Mouse (Mus musculus) spleen, postnatal 10 days (tissue): ENCODE data around the gene B3gnt9.

Source experiments
- DNase-seq, 2 experiments: peaks; one replicate each; pipeline ENCODE4 v3.0.0; 2021 to 2022; ENCODE audit warnings: low spot score in 2 of 2

Gene B3gnt9

DNA sequence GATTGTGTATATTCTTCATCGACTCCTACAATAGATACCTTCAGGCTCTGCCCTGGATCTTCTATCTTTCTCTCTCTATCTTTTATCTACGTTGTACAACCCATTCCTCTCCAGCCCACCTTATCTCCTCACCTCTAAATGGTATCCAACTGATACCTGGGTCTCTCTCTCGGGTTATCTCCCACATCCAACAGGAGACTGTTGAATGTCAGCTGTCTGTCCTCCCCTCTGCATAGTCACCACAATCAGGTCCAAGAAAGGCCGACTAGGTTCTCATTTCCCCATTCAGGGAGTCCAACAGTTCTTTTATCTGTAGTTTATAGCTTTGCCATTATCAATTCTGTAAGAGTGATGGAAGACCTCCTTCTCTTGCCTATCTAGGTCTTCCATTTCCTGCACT lies 27.3 kb upstream of the B3gnt9 start:
- DNase-seq: no peak

DNA sequence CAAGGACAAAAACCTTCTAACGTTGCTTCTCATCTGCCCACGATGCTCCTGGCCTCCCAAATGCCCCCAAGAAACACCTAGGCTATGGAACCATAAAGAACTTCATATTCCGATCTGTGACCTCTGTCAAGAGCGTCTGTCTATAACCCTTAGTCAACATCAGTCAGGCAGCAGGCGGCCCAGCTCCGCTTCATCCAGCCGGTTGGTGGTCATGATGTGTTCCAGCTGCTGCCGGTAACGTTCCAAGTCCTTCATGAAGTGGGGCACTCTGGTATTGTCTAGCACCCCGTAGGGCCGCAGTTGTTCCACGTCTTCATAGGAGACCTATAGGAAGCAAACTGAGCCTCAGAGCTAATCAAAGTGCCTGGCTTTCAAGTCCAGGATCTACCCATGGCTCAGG lies 26.9 kb upstream of the B3gnt9 start:
- DNase-seq: no peak

DNA sequence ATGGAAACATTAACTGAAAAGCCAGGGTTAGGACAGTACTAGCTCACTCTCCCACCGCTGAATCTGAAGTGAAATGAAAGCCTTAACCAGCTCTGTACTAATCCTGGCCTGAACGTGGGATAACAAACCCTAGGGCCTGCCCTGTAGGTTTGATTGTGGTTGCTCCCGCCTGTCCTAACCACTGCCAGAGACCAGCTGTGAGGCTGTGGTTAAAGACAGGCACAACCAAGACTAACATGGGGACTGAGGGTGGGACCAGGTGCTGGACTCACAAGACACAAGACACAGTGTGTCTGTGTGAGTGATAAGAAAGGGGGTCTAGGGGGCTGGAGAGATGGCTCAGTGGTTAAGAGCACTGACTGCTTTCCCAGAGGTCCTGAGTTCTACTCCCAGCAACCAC lies 25.6 kb upstream of the B3gnt9 start:
- no peak for DNase-seq

DNA sequence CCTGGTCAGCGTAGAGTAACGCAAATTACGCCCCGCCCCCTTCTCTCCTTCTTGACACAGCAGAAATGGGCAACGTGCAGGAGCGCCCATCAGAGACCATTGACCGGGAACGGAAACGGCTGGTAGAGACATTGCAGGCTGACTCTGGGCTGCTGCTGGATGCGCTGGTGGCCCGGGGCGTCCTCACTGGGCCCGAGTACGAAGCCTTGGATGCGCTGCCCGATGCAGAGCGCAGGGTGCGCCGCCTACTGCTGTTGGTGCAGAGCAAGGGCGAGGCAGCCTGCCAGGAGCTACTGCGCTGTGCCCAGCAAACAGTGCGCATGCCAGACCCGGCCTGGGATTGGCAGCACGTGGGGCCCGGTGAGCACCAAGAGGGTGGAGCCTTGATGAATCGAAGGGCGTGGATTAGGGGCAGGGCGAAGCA lies 24.0 kb upstream of the B3gnt9 start:
- peak in 1 of 2 experiments; percentile 67 for DNase-seq

DNA sequence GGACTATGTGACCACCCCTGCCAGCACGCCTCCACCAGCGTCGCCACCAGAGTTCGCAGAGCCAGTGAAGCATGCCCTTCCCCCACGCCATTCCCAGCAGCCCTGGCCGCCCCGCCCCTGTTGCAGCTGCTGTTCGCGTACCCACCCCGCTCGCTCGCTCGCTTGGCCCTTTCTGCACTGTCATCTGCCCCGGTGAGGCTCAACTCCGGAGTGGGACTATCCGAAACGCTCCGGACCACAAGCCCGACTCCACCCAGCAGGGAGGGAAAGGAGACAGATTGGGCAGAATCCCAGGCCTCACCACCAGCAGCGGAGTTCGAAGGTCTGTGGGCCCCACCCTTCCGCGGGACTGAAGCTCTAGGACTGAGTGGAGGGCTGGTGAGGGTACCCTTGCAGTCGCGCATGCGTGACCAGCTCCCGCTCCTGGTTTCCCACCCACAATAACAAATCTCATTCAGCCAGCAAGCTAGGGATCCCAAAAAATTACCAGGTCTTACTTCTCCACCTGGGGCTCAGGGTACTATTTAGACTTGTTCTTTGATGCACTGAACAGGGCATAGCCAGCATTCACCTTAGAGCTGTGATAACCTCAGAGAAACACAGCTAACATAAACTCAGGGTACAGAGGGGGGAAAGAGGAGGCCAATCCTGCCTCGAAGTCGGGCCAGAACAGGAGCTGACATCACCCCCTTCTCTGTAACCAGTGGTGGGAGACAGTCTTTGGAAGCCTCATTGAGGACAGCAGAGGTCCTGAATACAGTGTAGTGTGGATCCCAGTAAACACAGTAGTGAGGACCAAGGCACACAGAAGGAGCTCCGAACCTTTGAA lies 21.6 kb upstream of the B3gnt9 start:
- peak in 1 of 2 experiments; percentile 50 for DNase-seq

DNA sequence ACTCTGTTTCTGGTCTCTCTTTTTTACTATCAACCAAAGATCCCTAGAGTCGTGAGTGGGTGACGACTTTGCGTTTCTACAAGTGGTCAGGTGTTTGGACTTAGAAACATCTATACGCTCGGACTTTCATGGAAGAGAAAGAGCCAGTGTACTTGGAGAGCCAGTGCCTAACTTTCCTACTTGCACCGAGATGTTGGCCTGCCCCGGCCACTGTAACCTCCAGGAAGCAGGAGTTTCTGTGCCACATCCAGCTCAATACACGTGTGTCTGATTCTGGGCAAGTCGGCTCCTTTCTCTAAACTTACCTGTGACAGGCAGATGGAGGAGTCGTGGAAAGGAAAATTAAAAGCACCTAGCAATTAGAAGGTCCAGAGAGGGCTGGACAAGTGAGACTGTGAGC lies 20.9 kb upstream of the B3gnt9 start, which contains the start of gene Nol3:
Gene Nol3, plus strand, starts transcription at position 301 of the 400 bp plus-strand sequence.
- no peak for DNase-seq

DNA sequence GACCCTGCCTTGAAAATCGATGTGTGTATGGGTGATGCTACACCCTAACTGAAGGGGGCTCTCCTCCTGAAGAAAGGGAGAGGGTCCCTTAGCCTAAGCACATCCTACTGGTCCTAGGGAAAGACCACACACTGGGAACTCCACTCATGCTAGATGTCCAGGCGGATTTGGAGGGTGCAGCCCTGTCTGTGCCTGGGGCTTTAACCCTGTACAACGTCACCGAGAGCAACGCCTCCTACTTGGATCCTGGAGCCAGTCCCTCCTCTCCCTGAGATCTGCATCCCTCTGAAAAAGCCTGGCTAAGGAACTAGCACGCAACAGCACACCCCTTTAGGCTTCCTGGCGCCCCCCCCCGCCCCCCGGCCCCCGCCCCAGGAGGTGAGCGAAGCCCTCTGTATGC lies 20.4 kb upstream of the B3gnt9 start:
- DNase-seq: no peak

DNA sequence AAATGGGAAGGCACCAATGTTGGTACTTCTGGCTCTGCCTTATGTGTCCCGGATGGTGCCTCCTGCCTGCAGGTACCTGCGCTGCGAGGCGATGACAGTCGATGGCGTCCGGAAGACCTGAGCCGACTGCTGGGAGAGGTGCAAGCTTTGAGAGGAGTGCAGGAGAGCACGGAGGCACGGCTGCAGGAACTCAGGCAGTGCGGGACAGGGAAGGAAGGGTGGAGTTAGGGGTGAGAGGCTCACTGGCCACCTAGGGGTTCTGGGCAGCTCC lies 15.9 kb upstream of the B3gnt9 start:
- no peak for DNase-seq

DNA sequence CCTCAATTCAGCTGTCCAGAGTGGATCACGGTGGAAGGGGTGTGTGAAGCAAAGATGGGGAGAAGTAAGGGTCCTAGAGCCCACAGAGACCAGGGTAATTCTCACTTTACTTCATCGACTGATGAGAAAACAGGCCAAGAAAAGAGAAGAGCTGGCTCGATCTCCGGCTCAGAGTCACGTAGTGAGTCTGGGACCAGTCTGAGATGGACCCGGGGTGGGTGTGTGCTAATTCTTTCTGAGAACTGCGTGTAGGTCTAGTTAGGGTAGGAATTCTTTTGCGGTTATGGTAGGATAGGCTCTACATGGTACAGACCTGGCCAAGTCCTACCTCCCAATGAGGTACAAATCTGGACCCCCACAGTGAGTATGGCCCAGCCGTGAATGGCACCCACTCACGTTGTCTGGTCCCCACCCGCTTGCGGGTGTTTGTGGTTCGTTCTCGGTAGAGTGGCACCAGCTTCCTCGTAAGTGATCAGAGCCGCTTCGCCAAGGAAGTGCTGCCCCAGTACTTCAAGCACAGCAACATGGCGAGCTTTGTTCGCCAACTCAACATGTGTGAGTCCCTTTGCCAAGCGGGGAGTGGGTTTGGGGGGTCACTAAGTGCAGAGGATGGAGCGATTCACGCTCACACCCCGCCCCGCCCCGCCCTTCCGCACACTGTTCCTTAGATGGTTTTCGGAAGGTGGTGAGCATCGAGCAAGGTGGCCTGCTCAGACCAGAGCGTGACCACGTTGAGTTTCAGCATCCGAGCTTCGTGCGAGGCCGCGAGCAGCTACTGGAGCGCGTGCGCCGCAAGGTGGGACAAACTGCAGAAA lies 15.4 kb upstream of the B3gnt9 start:
- DNase-seq: no peak

DNA sequence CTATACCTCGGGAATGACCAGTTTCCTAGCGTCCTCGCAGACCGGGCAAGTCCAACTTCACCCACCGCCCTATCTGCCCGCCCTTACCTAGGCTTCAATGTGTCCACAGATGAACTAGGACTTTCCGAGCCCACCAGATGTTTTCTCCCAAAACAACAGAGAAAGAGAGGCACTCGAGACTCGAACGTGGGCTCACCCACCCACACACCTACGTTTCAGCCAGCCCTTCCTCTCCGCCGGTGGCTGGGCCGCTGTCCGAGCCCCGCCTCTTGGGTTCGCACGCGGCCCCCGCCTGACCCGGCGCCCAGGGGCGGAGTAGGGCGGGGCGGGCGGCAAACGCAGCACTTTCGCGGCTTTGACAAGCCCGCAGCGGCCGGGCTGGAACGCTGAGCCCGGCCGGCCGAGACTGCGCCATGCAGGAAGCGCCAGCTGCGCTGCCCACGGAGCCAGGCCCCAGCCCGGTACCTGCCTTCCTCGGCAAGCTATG lies 14.6 kb upstream of the B3gnt9 start, which contains the start of gene Hsf4:
Gene Hsf4, plus strand, starts transcription at position 341 of the 487 bp plus-strand sequence.
- DNase-seq: peak in 1 of 2 experiments; percentile 40

DNA sequence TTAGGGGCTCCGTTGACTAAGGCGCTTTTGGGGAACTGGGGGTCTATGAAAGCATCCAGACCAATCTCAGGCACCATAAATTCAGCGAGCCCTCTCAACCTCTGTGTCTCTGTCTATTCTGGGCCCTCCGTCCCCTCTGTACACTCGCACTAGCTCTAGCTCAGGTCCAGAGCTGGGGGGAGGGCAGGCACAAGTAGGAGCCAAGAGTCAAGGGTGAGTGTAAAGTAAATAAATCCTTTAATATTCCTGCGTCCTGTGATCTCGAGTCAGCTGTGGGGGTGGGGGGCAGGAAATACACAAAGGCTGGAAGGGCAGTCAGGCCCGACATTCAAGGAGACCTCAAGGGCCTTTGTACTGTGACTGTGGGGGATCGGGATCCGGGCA lies 14.1 kb upstream of the B3gnt9 start:
- DNase-seq: no peak

DNA sequence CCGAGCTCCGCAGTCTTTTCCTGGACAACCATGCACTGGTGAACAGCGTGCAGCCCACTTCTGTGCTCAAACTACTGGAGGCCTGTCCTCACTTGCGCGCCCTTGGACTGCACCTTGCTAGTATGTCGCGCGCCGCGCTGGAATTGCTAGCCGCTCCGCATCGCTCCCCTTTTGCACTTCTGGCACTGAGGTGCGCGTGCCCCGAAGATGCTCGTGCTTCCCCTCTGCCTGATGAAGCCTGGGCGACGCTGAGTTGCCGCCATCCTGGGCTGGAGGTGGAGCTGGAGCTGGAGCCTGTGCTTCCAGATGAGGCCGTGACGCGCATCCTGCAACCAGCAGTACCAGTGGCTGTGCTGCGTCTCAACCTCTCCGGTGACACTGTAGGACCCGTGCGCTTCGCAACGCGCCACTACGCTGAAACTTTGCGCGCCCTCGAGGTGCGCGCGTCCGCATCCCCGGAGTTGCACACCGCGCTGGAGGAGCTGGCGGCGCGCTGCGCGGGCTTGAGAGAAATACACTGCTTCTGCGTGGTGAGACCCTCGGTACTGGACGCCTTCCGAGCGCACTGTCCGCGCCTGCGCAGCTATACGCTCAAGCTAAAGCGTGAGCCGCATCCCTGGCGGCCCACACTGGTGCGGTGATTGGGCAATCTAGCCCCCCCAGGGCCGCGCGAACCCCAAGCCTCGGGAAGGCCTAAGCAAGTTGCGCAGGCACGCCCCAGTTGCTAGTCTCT lies 13.6 kb upstream of the B3gnt9 start:
- peak in 1 of 2 experiments; percentile 24 for DNase-seq

DNA sequence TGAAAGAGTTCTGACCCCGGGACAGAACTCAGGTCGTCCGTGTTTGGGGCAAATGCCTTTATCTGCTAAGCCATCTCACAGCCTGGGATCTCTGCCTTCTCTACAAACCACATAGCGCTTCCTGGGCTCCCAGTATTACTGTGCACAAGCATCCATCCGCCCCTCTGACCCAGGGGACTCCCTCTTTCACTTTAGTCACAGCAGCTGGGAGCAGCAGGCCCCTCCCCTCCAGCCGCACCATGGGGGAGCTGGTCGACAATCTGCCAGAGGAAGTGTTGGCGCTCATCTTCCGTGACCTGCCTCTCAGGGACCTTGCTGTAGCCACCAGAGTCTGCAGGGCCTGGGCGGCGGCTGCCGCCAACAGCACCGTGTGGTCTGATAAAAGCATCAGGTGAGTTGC lies 11.8 kb upstream of the B3gnt9 start:
- DNase-seq: peak in 1 of 2 experiments; percentile 56

DNA sequence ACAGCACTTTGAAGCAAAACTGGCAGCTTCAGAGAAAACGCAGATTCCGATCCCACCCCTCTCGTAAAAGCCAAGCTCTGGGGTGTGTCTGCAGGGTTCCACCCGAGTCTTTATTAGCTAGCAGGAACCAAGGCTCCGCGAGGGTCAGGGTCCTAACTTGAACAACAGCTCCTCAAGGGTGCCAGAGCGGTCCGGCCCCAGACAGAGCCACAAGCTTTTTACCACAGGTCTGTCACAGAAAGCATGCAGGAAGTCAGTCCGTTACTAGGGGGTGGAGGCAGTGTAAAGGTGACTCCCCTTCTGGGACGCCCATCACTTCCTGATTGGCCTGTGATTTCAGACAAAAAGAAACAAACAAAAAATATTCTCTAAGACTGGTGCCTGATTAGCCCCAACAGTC lies 10.2 kb upstream of the B3gnt9 start:
- DNase-seq: peak in 1 of 2 experiments; percentile 52

DNA sequence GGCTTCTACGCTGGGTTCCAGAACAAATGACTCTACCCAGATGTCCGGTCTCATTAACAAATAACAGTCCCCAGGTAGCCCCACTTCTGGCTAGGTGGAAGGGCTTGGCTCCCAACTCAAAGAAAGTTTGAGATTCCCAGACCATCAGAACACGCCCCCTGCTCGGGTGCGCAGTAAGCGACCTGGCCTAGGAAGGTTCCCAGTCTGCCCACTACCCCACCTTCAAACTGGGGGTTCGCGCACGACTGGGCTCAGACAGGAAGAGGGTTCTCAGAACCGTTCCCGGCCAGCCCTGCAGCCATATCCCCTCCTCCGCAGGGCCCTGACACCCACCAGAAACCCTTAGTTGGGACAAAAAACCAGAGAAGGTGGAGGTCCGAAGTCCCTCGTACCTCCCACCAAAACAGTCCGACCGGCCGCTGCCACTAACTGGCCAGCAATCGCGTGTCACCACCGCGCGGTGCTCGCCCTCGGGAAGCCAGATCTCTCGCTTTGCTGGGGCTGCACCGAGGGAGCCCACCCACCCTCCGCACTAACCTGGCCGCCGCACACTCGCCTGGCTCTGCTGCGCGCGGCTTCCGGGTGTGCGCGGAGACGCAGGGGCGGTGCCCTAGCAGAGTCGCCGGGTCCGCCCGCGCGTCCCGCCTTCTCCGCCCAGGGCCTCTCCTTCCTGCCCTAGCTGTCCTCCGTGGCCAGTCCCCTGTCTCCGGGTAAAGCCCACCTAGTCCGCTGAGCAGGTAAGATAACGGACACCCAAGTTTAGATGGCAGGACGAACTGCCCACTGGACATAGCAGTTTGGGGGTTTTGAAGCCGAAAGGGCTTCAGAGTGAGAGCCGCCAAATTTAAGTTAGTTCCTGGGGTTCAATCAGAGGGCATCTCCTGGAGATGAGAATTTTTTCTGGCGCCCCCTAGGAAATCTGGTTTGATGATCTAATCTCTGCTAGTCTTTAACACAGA lies 9.3 kb upstream of the B3gnt9 start, which contains the start of the genes Tradd and Fbxl8:
Gene Tradd, minus strand, starts transcription at position 586 of the 959 bp plus-strand sequence.
Gene Fbxl8, plus strand, starts transcription at position 625 of the 959 bp plus-strand sequence.
- peak; percentile 70 to 83 for DNase-seq

DNA sequence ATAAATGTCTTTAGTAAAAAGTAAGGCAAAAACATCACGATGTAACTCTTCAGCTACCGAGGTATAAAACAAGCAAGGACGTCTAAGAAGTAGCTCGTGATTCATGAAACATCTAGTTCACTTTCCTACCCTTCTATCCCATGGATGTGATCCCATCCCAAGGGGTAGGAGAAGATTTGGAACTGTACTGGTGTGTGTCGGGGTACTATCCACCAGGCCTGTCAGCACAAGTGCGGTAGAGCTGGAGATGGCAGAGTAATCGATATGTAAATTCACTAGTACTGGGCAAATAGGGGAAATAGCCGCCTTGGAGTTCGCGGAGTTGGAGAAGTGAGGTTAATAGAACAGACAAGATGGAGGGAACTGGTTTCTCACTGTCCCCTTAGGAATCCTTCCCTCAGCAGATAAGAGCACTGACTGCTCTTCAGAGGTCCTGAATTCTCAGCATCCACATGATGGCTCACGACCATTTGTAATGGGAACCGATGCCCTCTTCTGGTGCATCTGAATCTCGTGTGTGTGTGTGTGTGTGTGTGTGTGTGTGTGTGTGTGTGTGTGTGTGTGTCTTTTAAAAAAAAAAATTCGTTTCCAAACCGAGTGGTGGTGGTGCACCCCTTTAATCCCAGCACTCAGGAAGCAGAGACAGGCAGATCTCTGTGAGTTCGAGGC lies 8.4 kb upstream of the B3gnt9 start:
- DNase-seq: no peak

DNA sequence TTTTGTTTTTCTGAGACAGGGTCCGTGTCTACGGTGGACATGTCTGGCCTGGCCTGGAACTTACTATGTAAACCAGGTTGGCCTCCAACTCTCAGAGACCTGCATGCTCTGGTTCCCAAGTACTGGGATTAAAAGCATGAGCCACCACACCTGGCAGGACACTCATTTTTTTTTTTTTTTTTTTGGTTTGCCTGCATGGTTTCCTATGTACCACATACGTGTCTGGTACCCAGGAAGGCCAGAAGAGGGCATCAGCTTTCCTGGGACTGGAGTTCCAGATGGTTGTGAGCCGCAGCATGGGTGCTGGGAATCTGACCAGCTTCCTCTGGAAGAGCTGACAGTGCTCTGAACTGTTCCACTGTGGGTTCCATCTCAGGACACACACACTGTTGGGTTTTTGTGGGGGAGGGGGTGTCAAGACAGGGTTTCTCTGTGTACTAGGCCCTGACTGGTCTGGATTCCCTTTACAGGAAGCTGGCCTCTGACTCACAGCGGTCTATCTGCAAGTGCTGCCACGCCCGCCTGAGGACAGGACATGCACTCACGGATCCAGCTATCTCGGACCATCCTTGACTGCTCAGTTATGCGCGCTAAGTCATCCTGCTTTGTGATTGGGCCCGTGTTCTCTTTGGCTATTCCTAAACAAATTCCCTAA lies 6.5 kb upstream of the B3gnt9 start:
- DNase-seq: no peak

DNA sequence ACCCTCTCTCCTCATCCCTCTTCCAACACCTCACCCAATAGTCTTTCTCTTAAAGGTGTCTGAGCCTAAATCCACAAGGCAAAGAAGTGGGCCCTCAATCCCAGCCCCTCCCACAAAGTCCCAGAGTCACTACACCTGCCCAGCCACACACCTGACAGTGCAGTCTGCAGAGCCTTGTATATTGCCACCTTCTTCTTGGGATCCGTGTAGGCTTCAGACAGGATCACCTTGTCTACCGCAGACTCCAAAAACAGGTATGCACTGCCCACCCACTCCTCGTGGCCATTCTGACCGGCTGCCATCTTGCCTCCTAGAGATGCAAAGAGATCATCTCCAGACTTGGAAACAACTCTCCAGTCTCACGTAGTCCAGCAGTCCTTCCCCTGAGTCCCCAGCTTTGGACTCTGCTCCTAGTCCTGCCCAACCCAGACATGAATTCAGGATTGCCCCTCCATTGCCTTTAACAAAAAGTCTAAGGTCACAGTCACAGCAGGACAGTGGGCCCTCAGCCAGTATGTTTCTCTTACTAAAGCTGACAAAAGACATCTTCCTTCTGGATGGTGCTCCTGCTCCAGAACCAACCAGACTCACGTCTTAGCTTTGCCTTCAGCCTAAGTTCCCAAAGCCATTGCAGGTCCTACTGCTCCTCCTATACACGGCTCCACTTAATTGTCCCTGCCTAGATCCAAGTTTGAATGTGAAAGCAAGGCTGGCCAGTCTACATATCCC lies 5.6 kb upstream of the B3gnt9 start:
- no peak for DNase-seq

DNA sequence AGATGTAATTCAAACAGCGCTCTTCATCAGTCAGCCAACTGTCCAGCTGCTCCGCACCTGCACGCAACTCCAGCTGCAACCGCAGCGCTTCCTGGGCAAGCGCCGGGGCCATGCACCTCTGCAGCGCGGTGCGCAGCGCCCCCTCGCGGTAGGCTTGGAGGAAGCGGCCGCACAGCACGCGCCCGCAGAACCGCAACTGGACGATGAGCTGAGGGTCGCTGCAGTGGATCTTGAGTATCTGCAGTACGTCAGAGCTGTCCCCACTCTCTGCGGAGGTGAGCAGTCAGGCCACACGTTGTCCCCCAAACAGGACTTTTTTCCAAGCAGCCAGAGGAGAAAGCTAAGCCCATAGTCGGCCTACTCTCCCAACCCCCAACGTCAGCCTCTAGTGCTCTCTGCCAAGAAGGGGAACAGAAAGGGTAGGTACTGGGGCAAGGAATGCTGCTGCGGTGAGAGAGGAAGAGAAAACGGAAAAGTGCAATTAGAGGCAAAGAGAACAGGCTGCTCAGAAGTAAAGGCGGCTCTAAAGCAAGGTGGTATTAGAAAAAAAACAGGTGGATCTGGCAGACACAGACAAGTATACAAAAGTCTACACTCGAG lies 4.9 kb upstream of the B3gnt9 start:
- peak; percentile 80 to 88 for DNase-seq
